Mouse (Mus musculus): ENCODE results near the gene Ext2. TPM values are rescaled to one million over a fixed set of nuclear protein-coding genes. Genes with fewer than 3 reads are reported as not detected.

Ext2 gene
- total RNA-seq, 4 experiments from 2014 or later, result 38.7 to 43.0 (median 42.0) TPM

- DNase-seq (ENCODE audit: low spot score in 2 of 2), result peak in 1 of 2 experiments; percentile 63
Observed at GRCm38 (mm10) chr2:93806487-93807201, 15.7 kb downstream of the Ext2 start.

GRCm38 (mm10) chr2:93805523-93805922 lies 16.8 kb downstream of the Ext2 start:
- no peak for DNase-seq (ENCODE audit: low spot score in 2 of 2)

GRCm38 (mm10) chr2:93805066-93805465 lies 17.3 kb downstream of the Ext2 start:
- no peak for DNase-seq (ENCODE audit: low spot score in 2 of 2)

DNA sequence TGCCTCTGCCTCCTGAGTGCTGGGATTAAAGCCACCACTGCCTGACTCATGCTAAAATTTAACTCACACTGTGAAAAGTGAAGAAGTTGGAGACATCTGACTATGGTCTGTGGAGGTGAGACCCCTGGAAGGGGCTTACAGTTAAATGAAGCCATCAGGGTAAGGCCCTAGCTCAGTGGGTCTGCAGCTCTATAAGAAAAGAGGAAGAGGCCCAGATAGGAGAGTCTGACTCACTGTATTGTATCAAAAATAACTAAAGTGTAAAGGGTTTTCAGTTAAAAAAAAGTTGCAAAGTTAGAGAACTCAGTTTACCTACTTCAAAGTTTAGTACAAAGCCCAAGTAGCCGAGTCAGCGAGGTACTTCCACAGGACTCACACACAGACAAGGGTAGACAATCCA lies 19.4 kb downstream of the Ext2 start:
- DNase-seq (ENCODE audit: low spot score in 2 of 2), result no peak

GRCm38 (mm10) chr2:93801097-93801496 lies 21.3 kb downstream of the Ext2 start:
- no peak for DNase-seq (ENCODE audit: low spot score in 2 of 2)

GRCm38 (mm10) chr2:93797162-93797795 lies 25.1 kb downstream of the Ext2 start:
- DNase-seq (ENCODE audit: low spot score in 2 of 2), result no peak

DNA sequence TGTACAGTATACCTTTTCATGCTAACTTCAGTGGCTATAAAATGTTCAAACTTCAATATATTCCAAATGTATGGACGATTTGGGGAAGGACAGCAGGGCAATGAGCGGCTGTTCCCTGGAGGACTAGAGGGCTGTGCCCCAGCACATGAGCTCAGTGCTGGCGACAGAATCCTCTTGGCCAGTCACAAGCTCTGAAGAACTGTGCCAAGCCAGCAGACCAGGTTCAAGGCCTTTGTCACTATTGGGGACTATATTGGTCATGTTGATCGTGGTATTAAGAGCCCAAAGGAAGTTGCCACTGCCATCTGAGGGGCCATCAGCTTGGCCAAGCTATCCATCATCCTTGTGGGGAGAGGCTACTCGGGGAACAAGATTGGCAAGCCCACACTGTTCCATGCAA lies 28.0 kb downstream of the Ext2 start:
- no peak for DNase-seq (ENCODE audit: low spot score in 2 of 2)

DNA sequence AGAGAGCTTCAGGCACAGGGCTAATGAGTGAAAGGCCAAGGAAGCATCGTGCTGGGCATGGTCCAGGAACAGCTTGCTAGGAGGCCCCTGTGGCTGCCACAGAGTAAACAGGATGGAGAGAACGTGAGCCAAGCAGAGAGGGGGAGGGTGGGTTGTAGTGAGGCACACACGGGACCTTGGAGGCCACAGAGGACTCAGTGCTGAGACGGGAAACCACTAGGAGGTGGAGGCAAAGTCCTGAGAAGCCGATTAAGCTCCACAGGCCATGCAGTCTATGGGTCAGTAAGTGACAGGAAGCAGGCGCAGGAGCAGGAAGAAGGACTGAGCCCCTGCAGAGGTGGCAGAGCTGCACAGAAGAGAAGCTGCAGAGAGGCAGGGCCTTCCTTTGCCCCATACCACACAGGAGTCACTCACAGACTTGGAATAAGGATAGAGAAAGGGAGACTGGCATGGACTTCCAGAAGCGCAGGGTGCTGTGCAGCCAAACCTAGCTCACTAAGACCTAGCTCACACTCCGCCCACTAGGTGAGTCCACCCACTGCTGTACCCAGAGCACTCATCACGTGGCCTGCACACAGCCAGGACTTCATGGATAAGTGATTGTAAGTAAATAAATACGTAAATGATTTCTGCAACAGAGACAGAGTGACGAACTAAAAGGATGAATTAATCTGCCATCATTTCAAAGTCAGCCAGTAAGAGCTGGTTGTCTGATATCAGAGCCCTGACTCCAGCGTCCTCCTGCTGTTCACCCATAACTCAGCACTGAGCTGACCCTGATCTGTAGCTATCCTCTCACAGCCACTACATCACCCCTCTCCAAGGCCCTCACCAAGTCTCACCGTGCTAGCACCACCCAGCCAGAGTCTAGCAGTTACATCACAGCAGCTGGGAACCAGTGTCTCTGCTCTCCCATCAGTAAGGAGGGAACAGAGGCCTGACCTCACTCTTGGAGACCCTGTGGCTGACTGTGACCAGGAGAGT lies 30.6 kb downstream of the Ext2 start:
- DNase-seq (ENCODE audit: low spot score in 2 of 2), result peak; percentile 52 to 59

DNA sequence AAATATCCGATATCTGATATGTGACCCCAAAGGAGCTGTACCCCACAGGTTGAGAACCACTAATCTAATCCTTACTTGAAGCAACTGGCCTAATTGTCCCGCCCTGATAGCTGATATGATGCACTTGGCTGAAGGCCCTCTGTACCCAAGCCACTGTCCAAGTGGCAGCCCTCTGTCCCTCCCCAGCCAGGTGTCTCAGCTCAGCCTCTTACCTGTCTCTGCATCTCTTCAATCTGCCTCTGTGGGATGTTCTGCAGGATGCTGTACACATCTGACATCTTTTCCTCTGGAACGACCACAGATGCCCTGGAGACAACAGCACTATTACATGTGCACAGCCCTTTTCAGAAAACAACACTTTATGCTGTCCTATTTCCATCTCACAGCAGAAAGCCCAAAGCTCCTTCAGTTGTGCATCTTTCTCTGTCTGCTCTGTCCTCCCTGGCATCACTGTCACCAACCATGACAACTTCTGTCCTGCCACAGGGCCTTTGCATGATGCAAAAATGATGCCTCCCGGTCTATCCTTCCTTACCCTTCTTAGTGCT lies 31.5 kb downstream of the Ext2 start:
- DNase-seq (ENCODE audit: low spot score in 2 of 2), result no peak

DNA sequence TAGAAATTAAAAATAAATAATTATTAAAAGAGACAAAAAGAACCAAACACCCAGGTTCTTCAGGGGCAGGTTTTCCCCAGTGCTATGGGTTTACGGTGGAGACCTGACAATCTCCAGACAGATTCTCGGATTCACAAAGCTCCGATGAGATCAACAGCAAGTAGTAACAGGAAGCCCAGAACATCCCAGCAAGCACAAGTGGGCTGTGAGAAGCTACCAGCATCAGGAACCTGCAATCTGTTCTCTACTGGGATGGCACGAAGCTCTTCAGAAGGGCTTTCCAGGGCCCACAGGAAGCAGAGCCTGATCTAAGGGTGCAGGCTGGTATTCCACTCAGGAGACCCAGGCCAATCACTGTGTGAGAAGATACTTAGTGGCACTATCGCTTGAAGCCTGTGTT lies 33.8 kb downstream of the Ext2 start:
- DNase-seq (ENCODE audit: low spot score in 2 of 2), result no peak

DNA sequence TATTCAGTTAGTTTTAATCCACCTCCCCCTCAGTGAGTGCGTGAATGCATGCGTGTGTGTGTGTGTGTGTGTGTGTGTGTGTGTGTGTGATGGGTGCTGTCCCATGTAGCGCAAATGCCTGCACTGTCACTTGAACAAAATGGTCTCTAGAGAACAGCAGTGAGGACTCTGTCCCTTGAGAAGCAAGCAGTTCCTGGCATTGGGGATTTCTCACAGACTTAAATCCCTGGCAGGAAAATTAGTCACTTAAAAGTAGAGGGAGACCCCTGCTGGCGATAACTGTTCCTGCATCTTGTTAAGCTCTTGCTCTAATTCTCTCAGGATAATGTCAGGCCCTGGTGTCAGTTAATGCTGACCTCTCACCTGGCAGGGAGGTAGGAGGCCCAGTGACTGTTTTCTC lies 36.2 kb downstream of the Ext2 start:
- peak; percentile 75 to 76 for DNase-seq (ENCODE audit: low spot score in 2 of 2)

- no peak for DNase-seq (ENCODE audit: low spot score in 2 of 2)
Observed at GRCm38 (mm10) chr2:93785432-93785798, 37.0 kb downstream of the Ext2 start.

DNA sequence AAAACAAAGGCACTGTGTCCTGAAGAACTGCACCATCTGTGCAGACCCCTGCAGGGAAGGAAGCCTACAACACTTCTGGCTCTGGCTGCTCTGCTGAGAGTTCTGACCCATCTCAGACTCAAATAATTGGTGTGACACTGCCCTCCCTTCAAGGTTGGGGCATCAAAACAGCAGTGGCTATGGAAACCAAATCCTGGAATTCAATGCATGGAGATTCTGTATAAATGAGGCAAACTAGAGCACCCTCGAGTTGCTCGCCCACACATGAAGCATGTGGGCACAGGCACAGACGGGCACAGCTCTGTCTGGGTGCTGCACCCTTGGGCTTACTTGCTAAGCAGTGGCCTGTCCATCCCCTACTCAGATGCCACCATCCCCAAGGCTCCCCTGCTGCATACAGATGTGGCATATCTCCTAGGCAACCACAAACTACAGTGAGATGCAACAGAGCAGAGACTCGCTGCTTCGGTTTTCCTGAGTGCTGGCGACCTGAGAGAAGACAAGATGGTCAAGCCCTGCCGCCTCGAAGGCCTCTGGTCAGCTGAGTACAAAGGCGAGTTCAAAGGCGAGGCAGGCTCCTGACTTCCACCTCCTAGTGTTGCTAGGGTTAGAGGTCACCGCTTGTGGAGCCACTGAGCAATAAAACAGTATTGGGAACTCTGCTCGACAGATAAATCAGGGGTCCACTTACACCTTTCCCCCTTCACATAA lies 37.5 kb downstream of the Ext2 start:
- no peak for DNase-seq (ENCODE audit: low spot score in 2 of 2)

DNA sequence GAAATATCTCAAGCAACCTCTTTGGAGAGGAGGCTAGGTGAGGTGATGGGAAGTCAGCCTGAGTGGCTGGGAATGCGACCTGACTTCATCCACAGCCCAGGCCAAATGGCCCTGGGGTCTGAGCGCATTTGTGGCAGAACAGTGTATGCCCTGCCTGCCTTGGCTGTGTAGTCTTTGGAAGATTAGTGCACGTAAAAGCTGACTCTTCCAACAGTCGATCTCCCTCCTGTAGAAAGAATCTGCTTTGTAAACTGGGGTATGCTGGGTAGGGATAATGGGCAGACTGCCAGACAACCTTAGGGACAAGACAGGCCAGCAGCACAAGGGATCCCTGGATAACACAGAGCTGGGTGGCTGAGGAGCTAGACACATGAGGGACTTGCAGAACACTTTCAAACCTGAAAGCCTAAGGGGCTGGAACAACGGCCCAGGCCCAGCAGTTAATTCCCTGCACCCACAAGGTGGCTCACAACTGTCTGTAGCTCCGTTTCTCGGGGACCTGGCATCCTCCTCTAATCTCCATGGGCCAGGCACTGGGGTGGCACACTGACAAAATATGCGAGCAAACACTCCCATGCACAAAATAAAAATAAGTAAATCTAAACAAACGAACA lies 38.3 kb downstream of the Ext2 start:
- DNase-seq (ENCODE audit: low spot score in 2 of 2), result no peak

DNA sequence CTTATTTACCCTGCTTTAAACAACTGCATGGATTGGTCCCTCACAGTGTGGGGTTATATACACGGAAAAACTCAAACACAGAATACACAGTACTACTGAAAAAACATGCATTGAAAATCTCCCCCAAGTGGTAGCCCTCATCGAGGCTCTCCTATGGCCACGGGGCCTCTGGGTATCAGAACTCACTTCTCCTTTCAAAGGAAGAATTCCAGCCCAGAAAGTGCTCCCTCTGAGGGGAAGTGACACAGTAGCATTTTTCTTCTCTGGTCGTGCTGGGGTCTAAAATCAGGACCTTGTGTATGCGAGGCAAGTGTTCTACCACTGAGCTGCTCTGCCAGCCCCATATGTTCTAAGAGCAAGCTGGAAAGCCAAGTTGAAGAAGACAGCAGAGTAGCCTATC lies 39.7 kb downstream of the Ext2 start:
- DNase-seq (ENCODE audit: low spot score in 2 of 2), result no peak

GRCm38 (mm10) chr2:93782156-93782555 lies 40.2 kb downstream of the Ext2 start:
- DNase-seq (ENCODE audit: low spot score in 2 of 2), result no peak

DNA sequence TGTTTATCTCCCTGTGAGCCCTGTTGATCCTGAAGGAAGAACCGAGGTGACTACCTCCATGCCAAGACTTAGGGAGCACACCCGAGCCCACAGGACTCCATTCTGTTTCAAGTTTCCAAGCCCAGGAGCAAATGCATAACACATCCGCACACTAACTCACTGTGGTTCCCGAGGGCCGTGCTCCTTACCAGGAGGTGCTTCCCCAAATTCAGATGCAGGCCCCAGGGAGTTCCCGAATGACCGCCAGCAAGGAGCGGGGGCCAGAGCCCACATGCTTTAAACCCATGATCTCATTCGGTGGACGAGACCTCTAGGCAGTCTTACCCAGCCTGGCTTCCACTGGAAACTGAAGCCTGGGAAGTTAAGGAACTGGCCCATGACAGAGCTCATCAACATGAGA lies 41.8 kb downstream of the Ext2 start:
- DNase-seq (ENCODE audit: low spot score in 2 of 2), result peak in 1 of 2 experiments; percentile 53

DNA sequence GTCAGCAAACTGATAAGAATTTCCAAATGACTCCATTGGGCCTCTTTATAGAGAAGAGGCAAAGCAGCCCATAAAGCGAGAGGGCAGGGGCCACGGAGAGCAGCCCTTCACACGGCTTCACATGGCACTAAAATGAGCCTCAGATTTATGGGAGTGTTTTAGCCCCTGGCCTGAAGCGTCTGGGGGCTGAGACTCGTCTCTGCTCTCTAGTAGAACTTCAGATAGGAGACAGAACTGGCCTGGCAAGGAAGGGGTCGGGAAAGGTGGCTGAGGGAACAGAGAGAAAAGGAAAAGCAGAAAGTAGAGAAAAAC lies 42.5 kb downstream of the Ext2 start:
- DNase-seq (ENCODE audit: low spot score in 2 of 2), result no peak

GRCm38 (mm10) chr2:93779081-93779896 lies 43.1 kb downstream of the Ext2 start:
- DNase-seq (ENCODE audit: low spot score in 2 of 2), result no peak

DNA sequence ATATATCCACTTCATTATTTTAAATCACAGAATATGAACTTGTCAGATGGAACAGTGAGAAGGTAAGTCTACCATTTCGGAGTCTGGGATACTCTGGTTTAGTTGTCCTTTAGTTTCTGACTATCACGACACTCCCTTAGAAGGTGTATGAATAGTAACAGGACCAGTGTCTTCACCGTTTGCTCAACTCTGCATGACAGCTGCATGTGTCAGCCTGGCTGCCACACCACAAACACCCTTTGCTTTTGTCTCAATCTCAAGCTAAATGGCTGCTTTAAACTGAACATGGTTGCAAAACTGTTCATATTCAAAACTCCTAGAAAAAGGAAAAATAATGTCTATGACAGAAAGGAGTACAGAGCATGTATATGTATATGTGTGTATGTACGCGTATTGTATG lies 43.8 kb downstream of the Ext2 start:
- DNase-seq (ENCODE audit: low spot score in 2 of 2), result no peak

All from gastrocnemius, adult 8-10 months (tissue).